Mouse (Mus musculus) lung, adult 2 months (tissue): ENCODE results near the gene Itprip. TPM values are rescaled to one million over a fixed set of nuclear protein-coding genes. Genes with fewer than 3 reads are reported as not detected.

Experiments used
- DNase-seq: peaks from one replicate; pipeline ENCODE4 v3.0.0; 2022
- H3K4me1 ChIP-seq: fragments of 200-500 bp; 2 replicates; pipeline ENCODE4 v1.6.1; 2011; ENCODE audit warnings: low read length; ENCODE audit not compliant: control insufficient read depth, insufficient read depth
- H3K4me3 ChIP-seq: fragments of 200-500 bp; replicated peaks from 2 replicates; pipeline ENCODE3; 2011; ENCODE audit warnings: low read depth, mild to moderate bottlenecking, control low read depth, low read length; ENCODE audit errors: extremely low read depth
- CTCF ChIP-seq: fragments of 200-500 bp; IDR thresholded peaks from 2 replicates; pipeline ENCODE4 v1.5.1; 2011; ENCODE audit warnings: mild to moderate bottlenecking, low read length, control low read depth; ENCODE audit not compliant: insufficient read depth
- POLR2A ChIP-seq: fragments of 200-500 bp; IDR thresholded peaks from 2 replicates; pipeline ENCODE4 v1.6.1; 2011; ENCODE audit warnings: low read depth, mild to moderate bottlenecking, control low read depth, low read length, borderline replicate concordance; ENCODE audit errors: extremely low read depth
- WGBS: fragments of 180-500 bp; shearing (Covaris S2); methylation state at CpG from one replicate; pipeline ENCODE4 v1.1.7; 2018; 5-methylcytosine and 5-hydroxymethylcytosine counted together
- polyA plus RNA-seq: library from polyadenylated mRNA; depleted of rRNA; stranded (reverse); fragments of >200 nt; gene quantifications from 2 replicates; pipeline ENCODE4 v1.2.3, GENCODE M21; 2012

Gene Itprip
- polyA plus RNA-seq, 1 experiment = 22.0 TPM

DNA sequence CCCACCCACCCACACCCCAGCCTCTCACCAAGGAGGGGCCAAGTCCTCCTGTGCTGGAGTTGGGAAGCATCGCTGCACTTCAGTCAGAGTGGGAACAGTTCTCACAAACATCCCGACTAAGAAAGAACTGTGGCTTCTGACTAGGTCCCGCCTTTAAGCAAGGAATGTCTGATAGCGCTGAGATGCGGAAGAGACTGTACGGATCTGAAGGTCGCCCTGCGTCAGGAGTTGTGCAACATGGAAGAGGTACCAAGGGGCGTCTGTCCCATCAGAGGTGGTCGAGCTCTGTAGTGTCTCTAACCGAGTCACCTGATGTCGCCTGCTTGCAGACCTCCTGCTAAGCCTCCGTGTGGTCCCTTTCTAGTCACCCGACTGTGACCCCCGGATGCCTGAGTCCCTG lies 42.8 kb downstream of the Itprip start:
- 59% methylated on average over 15 of the region's 15 CpGs for WGBS
- DNase-seq = no peak
- no peak for TF ChIP-seq CTCF
- no peak for TF ChIP-seq POLR2A
- H3K4me1 ChIP-seq = no peaks in the 10 kb centered on the region
- H3K4me3 ChIP-seq = no peak overlapping the region

DNA sequence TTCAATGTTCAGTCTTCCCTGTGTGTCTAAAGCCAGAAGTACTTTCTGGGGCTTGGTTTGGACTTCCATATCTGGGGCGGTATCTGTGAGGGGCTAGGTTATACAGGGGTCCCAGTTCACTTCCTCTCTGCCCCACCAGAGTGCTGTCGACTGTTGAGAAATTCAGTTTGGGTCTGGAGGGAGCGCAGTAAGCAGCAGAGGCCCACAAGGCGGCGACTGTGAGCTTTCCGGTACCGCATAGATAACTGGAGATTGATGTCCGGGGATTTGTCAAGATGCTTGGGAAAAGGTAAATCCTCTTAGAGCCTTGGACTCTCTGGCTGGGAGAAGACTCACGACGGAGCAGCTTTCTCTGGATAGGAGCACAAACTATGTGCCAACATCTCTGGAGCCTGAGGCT lies 47.6 kb downstream of the Itprip start:
- Histone ChIP-seq H3K4me3 (no peak overlapping the region), H3K4me1 (no peaks in the 10 kb centered on the region)
- no peak for DNase-seq
- 33% methylated on average over 10 of the region's 10 CpGs for WGBS
- TF ChIP-seq POLR2A (no peak), CTCF (peak; percentile 35; the same call in 1 of the 2 replicates)

DNA sequence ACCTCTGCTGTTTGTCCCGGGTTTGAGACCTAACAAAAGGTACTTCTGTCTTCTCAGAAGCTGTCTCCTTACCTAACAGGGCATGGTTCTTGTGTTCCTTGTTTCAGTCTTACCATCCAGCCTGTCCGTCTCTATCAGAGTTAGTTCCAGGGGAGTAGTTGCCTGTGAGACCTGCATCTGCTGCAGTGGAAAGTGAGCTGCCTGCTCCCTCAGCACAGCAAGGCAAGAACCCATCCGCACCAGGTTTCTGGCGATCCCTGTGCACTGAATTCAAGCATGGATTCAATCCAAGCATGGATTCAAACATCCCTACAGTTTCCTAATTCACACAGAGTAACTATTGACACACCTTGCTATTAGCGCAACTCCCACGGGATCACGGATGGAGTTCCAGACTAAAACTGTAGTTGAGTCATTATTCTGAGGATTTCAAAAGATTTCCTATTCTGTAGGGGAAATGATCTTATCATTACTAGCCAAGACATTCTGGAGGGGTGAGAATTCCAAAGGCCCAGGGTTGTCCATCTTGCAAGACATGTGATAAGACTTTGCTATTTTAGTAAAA lies 48.9 kb downstream of the Itprip start:
- no peak for DNase-seq
- no peak overlapping the region for H3K4me3 ChIP-seq
- WGBS = 64% methylated on average over 7 of the region's 7 CpGs
- no peak for TF ChIP-seq POLR2A
- TF ChIP-seq CTCF = no peak
- H3K4me1 ChIP-seq = no peaks in the 10 kb centered on the region; the same call in 1 of the 2 replicates

DNA sequence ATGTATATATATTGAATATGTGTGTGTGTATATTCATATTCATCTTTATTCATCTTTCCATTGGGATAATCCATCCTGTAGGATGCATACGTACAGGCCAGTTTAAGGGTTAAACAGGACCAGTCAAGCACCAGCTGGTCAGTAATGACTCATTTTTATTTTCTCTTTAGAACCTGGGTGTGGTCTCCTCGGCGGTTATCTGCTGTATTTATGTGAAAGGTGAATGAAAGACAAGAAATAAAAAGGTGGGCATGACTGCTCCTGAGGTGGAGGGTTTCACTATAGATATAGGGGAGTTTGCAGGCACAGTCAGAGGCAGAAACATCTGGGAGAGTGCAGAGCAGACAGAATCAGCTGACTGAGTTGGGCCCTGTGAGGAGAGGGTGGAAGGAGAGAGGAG lies 49.6 kb downstream of the Itprip start:
- H3K4me1 ChIP-seq = no peaks in the 10 kb centered on the region; the same call in 1 of the 2 replicates
- DNase-seq = no peak
- H3K4me3 ChIP-seq = no peak overlapping the region
- TF ChIP-seq CTCF (no peak), POLR2A (no peak)
- 33% methylated on average over 3 of the region's 3 CpGs for WGBS

DNA sequence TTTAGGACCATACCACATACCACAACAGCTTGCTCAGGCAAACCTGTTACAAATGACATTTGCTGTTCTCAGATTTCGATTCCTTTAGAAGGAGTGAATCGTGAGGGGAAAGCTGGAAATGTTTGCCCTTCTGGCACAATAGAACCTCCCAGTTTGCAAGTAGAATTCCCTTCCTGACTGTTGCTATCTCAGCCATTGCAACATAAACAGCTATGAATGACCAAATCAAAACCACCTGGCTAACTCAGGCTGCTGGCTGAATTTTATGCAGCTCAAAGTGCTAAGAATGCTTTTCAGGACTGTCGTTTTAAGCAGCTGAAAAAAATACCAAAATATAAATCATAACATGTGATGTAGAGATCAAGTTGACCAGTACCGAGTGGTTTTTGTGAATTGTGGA lies 50.1 kb downstream of the Itprip start:
- WGBS = 54% methylated on average over 4 of the region's 4 CpGs

DNA sequence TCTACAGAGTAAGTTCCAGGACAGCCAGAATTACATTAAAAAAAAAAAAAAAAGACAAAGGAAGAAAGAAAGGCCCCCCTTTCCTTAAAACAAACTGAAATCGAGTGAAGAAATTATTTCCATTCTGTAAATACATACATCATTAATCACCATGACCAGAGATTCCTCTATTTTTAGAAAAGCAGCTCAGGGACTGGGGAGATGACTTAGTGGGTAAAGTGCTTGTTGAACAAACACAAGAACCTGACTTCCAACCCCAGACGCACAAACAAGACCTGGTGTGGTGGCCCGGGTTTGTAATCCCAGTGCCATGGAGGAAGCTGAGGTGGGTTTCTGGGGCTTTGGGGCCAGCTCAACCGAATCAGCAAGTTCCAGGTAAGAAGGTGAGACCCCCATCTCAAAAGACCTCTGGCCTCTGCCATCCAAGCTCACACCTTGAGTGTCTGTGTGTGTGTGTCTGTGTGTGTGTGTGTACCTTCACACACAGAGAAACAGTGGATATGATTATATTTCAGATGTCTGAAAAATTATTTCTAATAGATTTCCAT lies 51.4 kb downstream of the Itprip start:
- 49% methylated on average over 4 of the region's 4 CpGs for WGBS
- Histone ChIP-seq H3K4me1 (no peaks in the 10 kb centered on the region; the same call in 1 of the 2 replicates), H3K4me3 (no peak overlapping the region)
- DNase-seq = no peak
- TF ChIP-seq CTCF = no peak
- TF ChIP-seq POLR2A = no peak

More for the DNA sequence above, 50.1 kb downstream of the Itprip start:
- TF ChIP-seq POLR2A (no peak), CTCF (no peak)
- Histone ChIP-seq H3K4me3 (no peak overlapping the region), H3K4me1 (no peaks in the 10 kb centered on the region; the same call in 1 of the 2 replicates)
- DNase-seq = no peak

DNA sequence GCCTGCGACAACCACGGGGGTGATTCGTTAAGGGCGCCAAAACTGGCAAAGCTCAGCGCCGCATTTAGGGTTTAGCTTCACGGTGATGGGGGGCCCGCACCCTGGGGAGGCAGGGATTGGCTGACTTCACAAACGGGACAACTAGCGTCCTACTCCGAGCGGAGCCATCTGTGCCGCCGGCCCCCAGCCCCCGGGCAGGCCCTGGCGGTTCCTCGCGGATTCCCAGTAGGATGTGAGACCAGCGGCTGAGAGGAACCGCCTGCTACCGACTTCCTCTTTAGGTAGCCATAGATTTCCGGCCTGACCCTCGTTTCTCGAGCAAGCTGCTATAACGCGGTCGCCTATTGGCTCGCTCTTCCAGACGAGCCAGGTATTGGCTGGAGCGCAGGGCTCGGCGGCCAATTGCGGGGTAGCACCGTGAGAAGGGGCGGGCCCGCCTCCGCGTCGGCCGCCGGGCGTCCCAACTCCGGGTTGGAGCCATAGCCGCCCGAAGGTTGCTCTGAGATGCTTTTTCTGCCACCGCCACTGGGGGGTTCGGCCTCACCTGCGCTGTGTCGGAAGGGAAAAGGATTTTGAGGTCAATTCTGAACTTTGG lies 53.6 kb downstream of the Itprip start, which contains the start of gene Gsto2:
Gene Gsto2 (plus strand): TSS at position 182 of the 595 bp plus-strand sequence.
- peak; percentile 86 for DNase-seq
- TF ChIP-seq POLR2A (peak; percentile 36; the same call in 1 of the 2 replicates), CTCF (peak; percentile 32; the same call in 1 of the 2 replicates)
- WGBS = 1% methylated on average over 49 of the region's 49 CpGs

DNA sequence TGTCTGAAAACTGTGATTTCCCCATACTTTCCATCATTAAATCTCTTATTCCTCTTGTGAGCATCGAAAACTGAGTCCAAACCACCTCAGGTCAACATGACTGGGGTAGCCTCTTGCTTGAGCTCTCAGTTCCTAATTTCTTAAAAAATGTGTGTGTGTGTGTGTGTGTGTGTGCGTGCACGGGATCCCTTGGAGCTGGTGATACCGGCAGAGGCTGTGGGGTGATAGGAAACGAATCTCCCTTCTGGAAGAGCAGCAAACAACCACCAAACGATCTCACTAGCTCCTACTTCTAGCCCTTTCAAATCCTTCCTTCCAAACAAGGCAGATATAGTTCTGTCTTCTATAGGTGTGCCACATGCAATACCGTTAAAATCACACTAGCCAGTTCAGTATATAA lies 54.4 kb downstream of the Itprip start:
- H3K4me3 ChIP-seq = no peak overlapping the region

More for the DNA sequence above, 53.6 kb downstream of the Itprip start, which contains the start of gene Gsto2:
- no peaks in the 10 kb centered on the region; the same call in 1 of the 2 replicates for H3K4me1 ChIP-seq
- peak within 1 kb of the TSS; percentile 72 for H3K4me3 ChIP-seq

DNA sequence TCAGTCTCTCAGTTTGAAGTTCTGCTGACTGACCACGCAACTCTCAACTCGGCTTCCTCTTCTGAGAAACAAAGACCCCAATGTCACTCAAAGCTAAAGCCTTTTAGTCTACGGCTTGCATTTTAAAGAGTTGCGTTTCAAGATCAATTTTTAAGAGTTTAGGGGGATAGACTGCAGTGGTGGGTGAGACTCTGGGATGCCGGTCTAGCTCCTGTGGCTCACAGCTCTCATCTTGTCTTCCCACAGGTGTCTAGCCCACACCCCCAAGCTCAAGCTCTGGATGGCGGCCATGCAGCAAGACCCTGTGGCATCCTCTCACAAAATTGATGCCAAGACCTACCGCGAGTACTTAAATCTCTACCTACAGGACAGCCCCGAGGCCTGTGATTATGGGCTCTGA lies 55.0 kb downstream of the Itprip start:
- no peaks in the 10 kb centered on the region; the same call in 1 of the 2 replicates for H3K4me1 ChIP-seq
- no peak for DNase-seq

More for the DNA sequence above, 54.4 kb downstream of the Itprip start:
- no peak for DNase-seq
- 75% methylated on average over 7 of the region's 7 CpGs for WGBS
- no peaks in the 10 kb centered on the region; the same call in 1 of the 2 replicates for H3K4me1 ChIP-seq
- TF ChIP-seq POLR2A (no peak), CTCF (no peak)

More for the DNA sequence above, 55.0 kb downstream of the Itprip start:
- H3K4me3 ChIP-seq = no peak overlapping the region
- WGBS = 97% methylated on average over 9 of the region's 9 CpGs
- no peak for TF ChIP-seq CTCF
- TF ChIP-seq POLR2A = no peak
